Mouse (Mus musculus): ENCODE results near the gene Cmtm1.

DNA sequence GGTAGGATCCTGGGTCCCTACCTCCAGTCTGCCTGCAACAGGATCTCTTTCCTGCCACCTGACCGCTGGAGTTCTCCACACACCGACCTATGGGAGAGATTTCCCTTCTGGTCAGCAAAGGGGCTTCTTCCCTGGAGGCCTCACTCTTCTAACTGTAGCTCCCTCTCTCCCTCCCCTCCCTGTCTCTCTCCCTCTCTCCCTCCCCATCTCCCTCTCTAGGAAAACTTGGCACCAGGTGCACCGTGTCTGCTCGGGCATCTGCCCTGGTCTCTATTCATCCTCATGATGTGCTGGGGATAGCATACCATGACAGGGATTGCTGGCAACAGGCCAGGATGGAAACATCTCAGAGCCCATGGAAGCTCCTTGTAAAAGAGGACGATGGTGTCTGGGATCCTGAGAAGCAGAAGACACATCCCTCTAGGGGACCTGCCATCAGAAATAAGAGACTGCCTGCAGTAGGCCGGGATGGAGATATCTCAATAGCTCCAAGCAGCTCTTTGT, 41.0 kb downstream of the Cmtm1 start:
- TF ChIP-seq POLR2AphosphoS2 (IDR thresholded peaks at IDR 0.05; ENCODE audit: low read length): no peak
- TF ChIP-seq E2F4 (IDR thresholded peaks at IDR 0.05; ENCODE audit: borderline replicate concordance, low read depth, low read length): no peak
- TF ChIP-seq CTCF (IDR thresholded peaks at IDR 0.05 in 2 of 3, conservative IDR thresholded peaks at IDR 0.05 in 1 of 3; ENCODE audit: control insufficient read depth in 1 of 3, insufficient read depth in 1 of 3, low read depth in 2 of 3, low read length in 3 of 3, poor library complexity in 1 of 3, severe bottlenecking in 1 of 3): no peak
- no peak for TF ChIP-seq POLR2A (IDR thresholded peaks at IDR 0.05; ENCODE audit: control insufficient read depth in 1 of 2, insufficient read depth in 1 of 2, low read depth in 1 of 2, low read length in 2 of 2, poor library complexity in 1 of 2)
- no peak for TF ChIP-seq JUND (IDR thresholded peaks at IDR 0.05; ENCODE audit: low read depth, low read length)
- no peak for TF ChIP-seq EP300 (IDR thresholded peaks at IDR 0.05; ENCODE audit: low read depth in 1 of 2, low read length in 2 of 2)
- no peak for TF ChIP-seq TBP (IDR thresholded peaks at IDR 0.05; ENCODE audit: low read depth, low read length)
- TF ChIP-seq MYB (IDR thresholded peaks at IDR 0.05; ENCODE audit: low read depth, low read length): no peak
- TF ChIP-seq USF1 (IDR thresholded peaks at IDR 0.05; ENCODE audit: low read depth, low read length): no peak
- no peak for TF ChIP-seq RAD21 (IDR thresholded peaks at IDR 0.05; ENCODE audit: low read depth, low read length)
- no peak for TF ChIP-seq TAL1 (IDR thresholded peaks at IDR 0.05; ENCODE audit: low read length)
- no peak for TF ChIP-seq MAX (IDR thresholded peaks at IDR 0.05; ENCODE audit: low read length)
- TF ChIP-seq HCFC1 (IDR thresholded peaks at IDR 0.05; ENCODE audit: low read depth, low read length): no peak
- TF ChIP-seq MYC (IDR thresholded peaks at IDR 0.05; ENCODE audit: low read depth, low read length): no peak

All from MEL (cell line).